Mouse (Mus musculus) liver, adult 2 months (tissue): ENCODE results near the gene Vps13d. TPM values are rescaled to one million over a fixed set of nuclear protein-coding genes. Genes with fewer than 3 reads are reported as not detected.

Experiments used
- DNase-seq: peaks from one replicate; pipeline ENCODE4 v3.0.0-alpha.2; 2011; ENCODE audit warnings: low read depth, low spot score; ENCODE audit errors: extremely low read depth
- H3K27ac ChIP-seq: fragments of 200-500 bp; replicated peaks from 2 replicates; pipeline ENCODE4 v1.5.1; 2012; ENCODE audit warnings: low read depth, mild to moderate bottlenecking, control low read depth, inconsistent platforms, low read length; ENCODE audit not compliant: insufficient read depth
- H3K27me3 ChIP-seq: fragments of 200-500 bp; 2 replicates; pipeline ENCODE4 v1.6.1; 2012; ENCODE audit warnings: mild to moderate bottlenecking, moderate library complexity, low read length, inconsistent platforms; ENCODE audit not compliant: control insufficient read depth, insufficient read depth
- H3K36me3 ChIP-seq: fragments of 200-500 bp; 2 replicates; pipeline ENCODE4 v1.6.1; 2012; ENCODE audit warnings: low read length, inconsistent platforms; ENCODE audit not compliant: control insufficient read depth, insufficient read depth
- H3K4me1 ChIP-seq: fragments of 200-500 bp; 2 replicates; pipeline ENCODE4 v1.6.1; 2011; ENCODE audit warnings: low read length; ENCODE audit not compliant: control insufficient read depth, insufficient read depth
- H3K4me3 ChIP-seq: fragments of 200-500 bp; 2 replicates; pipeline ENCODE4 v1.5.1; 2011; ENCODE audit warnings: low read depth, mild to moderate bottlenecking, control low read depth, low read length, moderate library complexity; ENCODE audit not compliant: insufficient read depth
- H3K79me2 ChIP-seq: fragments of 200-500 bp; 2 replicates; pipeline ENCODE4 v1.6.1; 2012; ENCODE audit warnings: inconsistent platforms, mild to moderate bottlenecking, low read length, moderate library complexity; ENCODE audit not compliant: control insufficient read depth, insufficient read depth
- H3K9ac ChIP-seq: fragments of 200-500 bp; 2 replicates; pipeline ENCODE4 v1.6.1; 2012; ENCODE audit warnings: low read depth, mild to moderate bottlenecking, control low read depth, inconsistent platforms, low read length
- CTCF ChIP-seq: fragments of 200-500 bp; IDR thresholded peaks from 2 replicates; pipeline ENCODE4 v1.5.1; 2011; ENCODE audit warnings: low read depth, low read length, control low read depth
- POLR2A ChIP-seq: fragments of 200-500 bp; IDR thresholded peaks from 2 replicates; pipeline ENCODE4 v1.6.1; 2011; ENCODE audit warnings: low read length, control low read depth; ENCODE audit not compliant: insufficient read depth; ENCODE audit errors: extremely low read depth
- whole genome bisulfite sequencing: fragments of 180-500 bp; shearing (Covaris S2); methylation state at CpG from one replicate; pipeline ENCODE4 v1.1.7; 2018; 5-methylcytosine and 5-hydroxymethylcytosine counted together
- polyA plus RNA-seq: library from polyadenylated mRNA; depleted of rRNA; stranded (reverse); fragments of >200 nt; gene quantifications from 2 replicates; pipeline ENCODE4 v1.2.3, GENCODE M21; 2012
- total RNA-seq: library from RNA; depleted of rRNA; stranded (reverse); fragments of >200 nt; gene quantifications from 2 replicates; pipeline ENCODE4 v1.2.3, GENCODE M21; 2014

Gene Vps13d
- total and polyA plus RNA-seq, 2 experiments = 11.6 to 32.4 TPM

- 23% methylated on average over 2 of the region's 2 CpGs for WGBS
- peak; percentile 90 for DNase-seq
Measured at GRCm38 (mm10) chr4:145017745-145018144, 177.1 kb downstream of the Vps13d start.

GRCm38 (mm10) chr4:145016669-145017068 is 178.1 kb downstream of the Vps13d start:
- H3K27me3 ChIP-seq = no peaks in the 10 kb centered on the region
- H3K9ac ChIP-seq = no peak overlapping the region
- H3K36me3 ChIP-seq = peaks cover 17% of the 10 kb centered on the region
- H3K4me3 ChIP-seq = no peak overlapping the region
- no peak overlapping the region for H3K27ac ChIP-seq
- 25% methylated on average over 1 of the region's 1 CpGs for WGBS
- H3K79me2 ChIP-seq = no peaks in the 10 kb centered on the region; the same call in 1 of the 2 replicates
- peak; percentile 84 for DNase-seq
- TF ChIP-seq CTCF = no peak
- TF ChIP-seq POLR2A = no peak
- peaks cover 25% of the 10 kb centered on the region for H3K4me1 ChIP-seq

More at GRCm38 (mm10) chr4:145017745-145018144, 177.1 kb downstream of the Vps13d start:
- H3K27ac ChIP-seq = peak overlapping the region; percentile 37; the same call in 1 of the 2 replicates
- no peak overlapping the region for H3K4me3 ChIP-seq
- H3K27me3 ChIP-seq = no peaks in the 10 kb centered on the region
- TF ChIP-seq CTCF (no peak), POLR2A (no peak)
- H3K79me2 ChIP-seq = no peaks in the 10 kb centered on the region; the same call in 1 of the 2 replicates
- H3K4me1 ChIP-seq = peaks cover 26% of the 10 kb centered on the region
- H3K36me3 ChIP-seq = peaks cover 17% of the 10 kb centered on the region
- H3K9ac ChIP-seq = no peak overlapping the region

- peaks cover 4% of the 10 kb centered on the region; the same call in 1 of the 2 replicates for H3K79me2 ChIP-seq
- DNase-seq = no peak
- H3K4me3 ChIP-seq = no peak overlapping the region
- H3K36me3 ChIP-seq = peaks cover 17% of the 10 kb centered on the region
- no peak for TF ChIP-seq CTCF
- no peak for TF ChIP-seq POLR2A
- peaks cover 25% of the 10 kb centered on the region for H3K4me1 ChIP-seq
- no peaks in the 10 kb centered on the region for H3K27me3 ChIP-seq
- peak overlapping the region; percentile 76 for H3K27ac ChIP-seq
- 48% methylated on average over 4 of the region's 4 CpGs for WGBS
- H3K9ac ChIP-seq = no peak overlapping the region
Measured at GRCm38 (mm10) chr4:145014632-145014960, 180.2 kb downstream of the Vps13d start.

- H3K4me3 ChIP-seq = no peak overlapping the region
- peaks cover 12% of the 10 kb centered on the region for H3K36me3 ChIP-seq
- peaks cover 4% of the 10 kb centered on the region; the same call in 1 of the 2 replicates for H3K79me2 ChIP-seq
- WGBS = 37% methylated on average over 7 of the region's 7 CpGs
- H3K4me1 ChIP-seq = peaks cover 27% of the 10 kb centered on the region
- H3K9ac ChIP-seq = no peak overlapping the region
- H3K27me3 ChIP-seq = no peaks in the 10 kb centered on the region
- TF ChIP-seq CTCF (no peak), POLR2A (no peak)
- DNase-seq = peak; percentile 77
- peak overlapping the region; percentile 76 for H3K27ac ChIP-seq
Measured at GRCm38 (mm10) chr4:145013760-145014631, 180.8 kb downstream of the Vps13d start.

- WGBS = 86% methylated on average over 4 of the region's 4 CpGs
- Histone ChIP-seq H3K4me3 (no peak overlapping the region), H3K9ac (no peak overlapping the region), H3K27ac (0 out of 2 replicates have a peak overlapping the region, but pooled peaks have one; percentile 13), H3K27me3 (no peaks in the 10 kb centered on the region), H3K79me2 (peaks cover 4% of the 10 kb centered on the region; the same call in 1 of the 2 replicates), H3K36me3 (peaks cover 11% of the 10 kb centered on the region), H3K4me1 (peaks cover 24% of the 10 kb centered on the region)
- no peak for DNase-seq
- TF ChIP-seq POLR2A = no peak
- TF ChIP-seq CTCF = no peak
Measured at GRCm38 (mm10) chr4:145013187-145013586, 181.6 kb downstream of the Vps13d start.

- no peak for DNase-seq
- TF ChIP-seq CTCF (no peak), POLR2A (no peak)
- H3K4me1 ChIP-seq = peaks cover 21% of the 10 kb centered on the region
- 91% methylated on average over 3 of the region's 3 CpGs for WGBS
- peaks cover 4% of the 10 kb centered on the region; the same call in 1 of the 2 replicates for H3K79me2 ChIP-seq
- no peaks in the 10 kb centered on the region for H3K27me3 ChIP-seq
- no peak overlapping the region for H3K4me3 ChIP-seq
- no peak overlapping the region for H3K9ac ChIP-seq
- H3K36me3 ChIP-seq = peaks cover 9% of the 10 kb centered on the region
- H3K27ac ChIP-seq = no peak overlapping the region
Measured at GRCm38 (mm10) chr4:145011156-145011555, 183.6 kb downstream of the Vps13d start.
